Mouse (Mus musculus): ENCODE results near the gene Cdc42ep4. TPM values are rescaled to one million over a fixed set of nuclear protein-coding genes. Genes with fewer than 3 reads are reported as not detected.

The Cdc42ep4 gene
- polyA plus RNA-seq, 2 experiments = 47.3 to 49.6 TPM

DNA sequence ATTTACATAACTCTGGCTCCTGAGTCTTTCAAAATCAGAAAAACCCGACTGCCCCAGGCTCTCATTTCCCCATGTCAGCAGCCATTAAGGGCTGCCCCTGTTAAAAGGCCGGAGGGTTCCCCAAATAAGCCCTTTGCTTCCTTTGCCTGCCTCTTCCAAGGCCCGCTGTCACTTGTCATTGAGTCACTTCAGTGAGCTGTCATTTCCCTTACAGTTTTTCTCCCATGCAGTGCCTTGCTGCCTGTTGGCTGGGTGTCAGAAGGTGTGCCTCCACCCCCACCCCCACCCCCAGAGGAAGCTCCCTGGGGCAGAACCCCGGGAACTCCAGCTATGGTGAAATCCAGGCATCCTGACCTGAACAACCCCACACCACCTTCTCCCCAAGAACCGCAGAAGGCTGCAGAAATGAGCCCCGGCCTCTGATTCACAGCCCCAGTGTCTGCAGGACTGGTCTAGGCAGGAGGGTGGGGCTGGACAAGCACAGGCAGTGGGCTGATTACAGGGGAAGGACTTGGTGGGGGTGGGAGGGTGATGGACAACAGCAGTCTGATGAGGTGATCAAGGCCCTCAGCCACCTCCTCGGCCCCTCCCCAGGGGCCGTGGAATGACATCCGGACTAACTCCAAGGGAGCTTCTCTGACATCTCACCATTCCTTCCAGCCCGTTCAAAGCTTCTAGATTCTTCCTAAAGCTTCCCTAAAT is 14.8 kb upstream of the Cdc42ep4 start:
- 23% methylated on average over 10 of the region's 10 CpGs for WGBS
- no peak overlapping the region for H3K4me2 ChIP-seq (replicated peaks; ENCODE audit: low read depth, low read length, severe bottlenecking)
- H3K4me3 ChIP-seq (replicated peaks; ENCODE audit: low read length) = no peak overlapping the region
- H3K36me3 ChIP-seq (ENCODE audit: control insufficient read depth, insufficient read depth, low read length) = no peaks in the 10 kb centered on the region
- ATAC-seq (ENCODE audit: low FRiP score, low read depth) (no peak), DNase-seq (ENCODE audit: low spot score) (no peak)
- no peak overlapping the region for H3K27ac ChIP-seq (replicated peaks; ENCODE audit: low read depth, low read length)
- TF ChIP-seq POLR2A (IDR thresholded peaks at IDR 0.05; ENCODE audit: borderline replicate concordance, extremely low read depth, insufficient read depth, insufficient read length) = no peak
- H3K4me1 ChIP-seq (ENCODE audit: control insufficient read depth, insufficient read depth, low read length) = peaks cover 35% of the 10 kb centered on the region
- H3K9me3 ChIP-seq (ENCODE audit: control insufficient read depth, low read length) = no peaks in the 10 kb centered on the region
- H3K27me3 ChIP-seq (ENCODE audit: control insufficient read depth, insufficient read depth, low read length) = no peaks in the 10 kb centered on the region
- H3K9ac ChIP-seq (ENCODE audit: low read depth, low read length, severe bottlenecking) = no peak overlapping the region

DNA sequence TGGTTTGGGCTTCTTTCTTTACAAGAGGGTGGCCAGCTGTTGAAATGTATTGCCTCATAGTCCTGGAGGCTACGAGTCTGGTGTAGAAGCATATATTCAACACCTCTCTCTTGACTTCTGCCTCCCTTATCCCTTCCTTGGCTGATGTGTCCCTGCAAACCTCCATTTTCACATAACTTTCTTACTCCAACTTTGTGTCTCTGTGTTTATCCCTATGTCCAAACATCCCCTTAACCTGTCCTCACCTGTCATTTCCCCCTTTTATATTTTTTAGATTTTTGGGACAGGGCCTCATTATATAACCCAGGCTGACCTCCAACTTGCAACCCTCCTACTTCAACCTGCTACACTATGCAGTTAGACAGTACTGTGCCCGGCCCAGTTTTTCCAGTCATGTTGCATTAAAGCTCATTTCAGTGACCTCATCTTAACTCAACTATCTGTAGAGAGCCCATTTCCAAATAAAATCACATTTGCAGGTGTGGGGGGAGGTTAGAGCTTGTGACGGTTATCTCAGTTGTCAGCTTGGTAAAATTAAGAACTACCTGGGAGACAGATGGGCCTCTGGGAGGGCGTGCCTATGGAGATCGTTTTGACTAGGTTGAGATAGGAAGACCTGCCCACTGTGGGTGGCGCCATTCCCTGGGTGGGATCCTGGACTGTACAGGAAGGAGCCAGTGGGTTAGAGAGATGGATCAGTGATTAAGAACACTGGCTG is 12.6 kb upstream of the Cdc42ep4 start:
- Histone ChIP-seq H3K4me2 (replicated peaks; ENCODE audit: low read depth, low read length, severe bottlenecking) (no peak overlapping the region), H3K4me3 (replicated peaks; ENCODE audit: low read length) (no peak overlapping the region), H3K9ac (ENCODE audit: low read depth, low read length, severe bottlenecking) (no peak overlapping the region), H3K27me3 (ENCODE audit: control insufficient read depth, insufficient read depth, low read length) (no peaks in the 10 kb centered on the region), H3K36me3 (ENCODE audit: control insufficient read depth, insufficient read depth, low read length) (no peaks in the 10 kb centered on the region), H3K27ac (replicated peaks; ENCODE audit: low read depth, low read length) (no peak overlapping the region), H3K4me1 (ENCODE audit: control insufficient read depth, insufficient read depth, low read length) (peaks cover 35% of the 10 kb centered on the region), H3K9me3 (ENCODE audit: control insufficient read depth, low read length) (no peaks in the 10 kb centered on the region)
- WGBS = 81% methylated on average over 6 of the region's 6 CpGs
- DNase-seq (ENCODE audit: low spot score) (no peak), ATAC-seq (ENCODE audit: low FRiP score, low read depth) (no peak)
- no peak for TF ChIP-seq POLR2A (IDR thresholded peaks at IDR 0.05; ENCODE audit: borderline replicate concordance, extremely low read depth, insufficient read depth, insufficient read length)

DNA sequence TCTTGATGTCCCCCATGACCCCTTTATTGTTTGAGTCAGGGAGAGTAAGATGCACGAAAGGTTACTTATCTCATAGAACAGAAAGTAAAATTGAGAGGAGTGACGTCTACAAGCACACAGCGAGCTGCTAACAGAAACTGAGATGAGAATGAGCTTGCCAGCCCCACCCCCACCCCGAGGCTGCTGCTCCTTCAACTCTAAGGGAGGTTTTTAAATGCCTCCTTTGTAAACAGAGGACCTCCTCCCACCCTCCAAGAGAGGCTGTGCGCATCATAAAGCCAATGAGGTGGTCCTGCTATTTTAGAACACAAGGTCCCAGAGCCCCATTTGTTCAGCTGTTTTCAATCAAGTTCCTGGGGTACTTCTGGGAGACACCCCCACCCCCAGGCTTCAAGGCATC is 11.8 kb upstream of the Cdc42ep4 start:
- H3K4me2 ChIP-seq (replicated peaks; ENCODE audit: low read depth, low read length, severe bottlenecking) = no peak overlapping the region; the same call in 1 of the 2 replicates
- H3K36me3 ChIP-seq (ENCODE audit: control insufficient read depth, insufficient read depth, low read length) = no peaks in the 10 kb centered on the region
- H3K9me3 ChIP-seq (ENCODE audit: control insufficient read depth, low read length) = no peaks in the 10 kb centered on the region
- H3K9ac ChIP-seq (ENCODE audit: low read depth, low read length, severe bottlenecking) = no peak overlapping the region
- peaks cover 33% of the 10 kb centered on the region for H3K4me1 ChIP-seq (ENCODE audit: control insufficient read depth, insufficient read depth, low read length)
- ATAC-seq (ENCODE audit: low FRiP score, low read depth) (0 out of 2 replicates have a peak, but pooled peaks have one; percentile 24), DNase-seq (ENCODE audit: low spot score) (no peak)
- H3K27ac ChIP-seq (replicated peaks; ENCODE audit: low read depth, low read length) = no peak overlapping the region
- WGBS = 13% methylated on average over 5 of the region's 5 CpGs
- H3K27me3 ChIP-seq (ENCODE audit: control insufficient read depth, insufficient read depth, low read length) = no peaks in the 10 kb centered on the region
- H3K4me3 ChIP-seq (replicated peaks; ENCODE audit: low read length) = no peak overlapping the region
- TF ChIP-seq POLR2A (IDR thresholded peaks at IDR 0.05; ENCODE audit: borderline replicate concordance, extremely low read depth, insufficient read depth, insufficient read length) = no peak

DNA sequence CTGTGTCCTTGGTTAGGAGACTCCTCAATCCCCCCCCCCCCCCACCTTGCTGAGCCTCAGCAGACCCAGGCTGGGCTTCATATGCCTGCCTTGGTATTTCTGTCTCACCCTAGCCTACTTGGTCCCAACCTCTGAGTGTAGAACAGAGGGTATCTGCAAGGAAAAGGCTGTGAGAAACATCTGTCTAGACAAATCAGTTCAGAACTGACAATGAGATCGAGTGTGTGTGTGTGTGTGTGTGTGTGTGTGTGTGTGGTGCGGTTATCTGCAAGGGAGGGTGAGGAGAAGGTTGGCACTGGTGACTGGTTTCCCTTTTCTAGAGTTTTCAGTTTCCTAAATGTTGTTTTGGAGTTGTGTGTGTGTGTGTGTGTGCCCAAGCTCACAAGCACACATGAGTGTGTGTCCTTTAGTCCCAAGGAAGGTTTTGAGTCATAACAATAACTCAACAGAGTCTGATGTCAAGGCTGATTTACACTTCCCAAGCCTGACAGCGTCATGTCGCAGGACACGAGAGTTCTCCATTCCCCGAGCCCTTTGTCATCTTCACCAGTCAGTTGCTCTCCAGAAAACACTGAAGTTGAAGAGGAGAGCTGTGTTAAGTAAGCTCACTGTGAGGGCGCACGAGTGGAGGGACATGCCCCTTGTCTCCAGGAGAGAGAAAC is 10.6 kb upstream of the Cdc42ep4 start:
- no peak for TF ChIP-seq POLR2A (IDR thresholded peaks at IDR 0.05; ENCODE audit: borderline replicate concordance, extremely low read depth, insufficient read depth, insufficient read length)
- Histone ChIP-seq H3K4me1 (ENCODE audit: control insufficient read depth, insufficient read depth, low read length) (peaks cover 21% of the 10 kb centered on the region), H3K4me3 (replicated peaks; ENCODE audit: low read length) (no peak overlapping the region), H3K36me3 (ENCODE audit: control insufficient read depth, insufficient read depth, low read length) (no peaks in the 10 kb centered on the region), H3K27me3 (ENCODE audit: control insufficient read depth, insufficient read depth, low read length) (no peaks in the 10 kb centered on the region), H3K9ac (ENCODE audit: low read depth, low read length, severe bottlenecking) (no peak overlapping the region), H3K9me3 (ENCODE audit: control insufficient read depth, low read length) (no peaks in the 10 kb centered on the region), H3K27ac (replicated peaks; ENCODE audit: low read depth, low read length) (no peak overlapping the region), H3K4me2 (replicated peaks; ENCODE audit: low read depth, low read length, severe bottlenecking) (no peak overlapping the region)
- no peak for DNase-seq (ENCODE audit: low spot score)
- no peak for ATAC-seq (ENCODE audit: low FRiP score, low read depth)
- 90% methylated on average over 8 of the region's 8 CpGs for WGBS

DNA sequence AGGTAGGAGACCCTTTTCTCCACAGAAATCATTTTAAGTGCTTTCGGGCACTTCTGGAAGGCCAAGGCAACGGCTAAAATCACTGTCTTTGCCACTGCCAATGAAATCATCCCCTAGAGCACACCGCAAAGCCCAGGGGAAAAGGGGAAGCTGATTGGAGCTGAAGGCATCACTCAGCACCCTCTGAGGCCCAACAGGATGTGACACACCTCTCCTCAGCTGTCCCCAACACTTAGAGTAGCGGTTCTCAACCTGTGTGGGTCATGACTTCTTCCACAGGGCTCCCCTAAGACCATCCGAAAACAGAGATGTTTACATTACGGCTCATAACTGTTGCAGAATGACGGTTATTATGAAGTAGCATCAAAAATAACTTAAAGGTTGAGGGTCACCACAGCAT is 10.0 kb upstream of the Cdc42ep4 start:
- Histone ChIP-seq H3K9ac (ENCODE audit: low read depth, low read length, severe bottlenecking) (no peak overlapping the region), H3K27ac (replicated peaks; ENCODE audit: low read depth, low read length) (no peak overlapping the region), H3K4me2 (replicated peaks; ENCODE audit: low read depth, low read length, severe bottlenecking) (no peak overlapping the region), H3K4me1 (ENCODE audit: control insufficient read depth, insufficient read depth, low read length) (peaks cover 16% of the 10 kb centered on the region), H3K27me3 (ENCODE audit: control insufficient read depth, insufficient read depth, low read length) (no peaks in the 10 kb centered on the region), H3K4me3 (replicated peaks; ENCODE audit: low read length) (no peak overlapping the region), H3K36me3 (ENCODE audit: control insufficient read depth, insufficient read depth, low read length) (no peaks in the 10 kb centered on the region), H3K9me3 (ENCODE audit: control insufficient read depth, low read length) (no peaks in the 10 kb centered on the region)
- TF ChIP-seq POLR2A (IDR thresholded peaks at IDR 0.05; ENCODE audit: borderline replicate concordance, extremely low read depth, insufficient read depth, insufficient read length) = no peak
- ATAC-seq (ENCODE audit: low FRiP score, low read depth) (no peak), DNase-seq (ENCODE audit: low spot score) (no peak)
- 85% methylated on average over 7 of the region's 7 CpGs for WGBS

All from limb, embryonic 14.5 days (tissue).